Comparison of ENCODE assay signal across 8 mouse cellular contexts in genomic region chr4:62524651-62525488, GRCm38 (mm10). TPM values are rescaled to one million over a fixed set of nuclear protein-coding genes. Genes with fewer than 3 reads are reported as not detected.
DNase-seq lines count a peak whose midpoint lies in the region; ATAC-seq and TF ChIP-seq lines count a peak whose summit lies in the region.

Gene Pole3, minus strand, starts transcription at chr4:62525068.
Gene 4933430I17Rik, plus strand, starts transcription at chr4:62525369.

- H3K4me1 ChIP-seq in bone marrow macrophage, adult 2 months (ENCODE audit: control insufficient read depth, insufficient read depth, low read length): 0 out of 2 replicates have a peak, but pooled peaks cover 5% of the 10 kb centered on the region
- H3K4me1 ChIP-seq in embryonic fibroblast, embryonic 13.5 days (ENCODE audit: control insufficient read depth, insufficient read depth, low read length): peaks cover 3% of the 10 kb centered on the region; the same call in 1 of the 2 replicates
- peaks cover 14% of the 10 kb centered on the region for H3K4me1 ChIP-seq in heart, embryonic 10.5 days
- H3K4me1 ChIP-seq in kidney, embryonic 15.5 days: peaks cover 19% of the 10 kb centered on the region

- H3K27ac ChIP-seq in bone marrow macrophage, adult 2 months (ENCODE audit: insufficient read depth, low read depth, low read length): peak within 1 kb of the TSS; percentile 97
- H3K27ac ChIP-seq in embryonic fibroblast, embryonic 13.5 days (ENCODE audit: insufficient read depth, low read length): peak within 1 kb of the TSS; percentile 98
- H3K27ac ChIP-seq in heart, embryonic 10.5 days: peak within 1 kb of the TSS; percentile 96
- H3K27ac ChIP-seq in kidney, embryonic 15.5 days: peak within 1 kb of the TSS; percentile 98

- peak within 1 kb of the TSS; percentile 88 for H3K4me2 ChIP-seq in kidney, embryonic 15.5 days

- H3K36me3 ChIP-seq in heart, embryonic 10.5 days: peaks cover 18% of the 10 kb centered on the region
- peaks cover 20% of the 10 kb centered on the region for H3K36me3 ChIP-seq in kidney, embryonic 15.5 days

- peak within 1 kb of the TSS; percentile 98 for H3K4me3 ChIP-seq in bone marrow macrophage, adult 2 months (ENCODE audit: insufficient read depth, low read length)
- peak within 1 kb of the TSS; percentile 69 for H3K4me3 ChIP-seq in embryonic fibroblast, embryonic 13.5 days (ENCODE audit: insufficient read depth, low read length)
- H3K4me3 ChIP-seq in heart, embryonic 10.5 days: peak within 1 kb of the TSS; percentile 94
- H3K4me3 ChIP-seq in kidney, embryonic 15.5 days (replicated peaks): peak within 1 kb of the TSS; percentile 78

- peak; percentile 98 for ATAC-seq in kidney, embryonic 15.5 days (replicated peaks; ENCODE audit: low FRiP score)
- ATAC-seq in monocyte, adult 5-6 weeks (replicated peaks; ENCODE audit: insufficient number of reproducible peaks, low FRiP score, low TSS enrichment, poor library complexity, severe bottlenecking): peak; percentile 97

- H3K9me3 ChIP-seq in heart, embryonic 10.5 days: no peaks in the 10 kb centered on the region
- H3K9me3 ChIP-seq in kidney, embryonic 15.5 days (replicated peaks): no peaks in the 10 kb centered on the region

- WGBS in heart, embryonic 10.5 days: under 1% methylated on average over 59 of the region's 59 CpGs
- WGBS in kidney, embryonic 15.5 days: under 1% methylated on average over 59 of the region's 59 CpGs

- no peak for TF ChIP-seq POLR2A in bone marrow macrophage, adult 2 months (IDR thresholded peaks at IDR 0.05; ENCODE audit: borderline replicate concordance, low read depth, low read length)
- peak; percentile 49; the same call in 1 of the 2 replicates for TF ChIP-seq POLR2A in embryonic fibroblast, embryonic 13.5 days (IDR thresholded peaks at IDR 0.05; ENCODE audit: low read depth, low read length)

- H3K9ac ChIP-seq in kidney, embryonic 15.5 days: peak within 1 kb of the TSS; percentile 70

- DNase-seq in A20 (ENCODE audit: low read depth, low spot score): peak; percentile 93
- peak; percentile 99 for DNase-seq in heart, embryonic 10.5 days (ENCODE audit: low spot score)
- DNase-seq in liver: peak; percentile 96
- peak; percentile 95 to 97 for DNase-seq in spleen, postnatal 4 days (ENCODE audit: low spot score in 2 of 2)

- no peak for TF ChIP-seq CTCF in bone marrow macrophage, adult 2 months (IDR thresholded peaks at IDR 0.05; ENCODE audit: low read depth, low read length)
- no peak for TF ChIP-seq CTCF in embryonic fibroblast, embryonic 13.5 days (IDR thresholded peaks at IDR 0.05; ENCODE audit: borderline replicate concordance, insufficient read depth, low read length)

- H3K27me3 ChIP-seq in heart, embryonic 10.5 days (ENCODE audit: insufficient read depth, poor library complexity, severe bottlenecking): no peaks in the 10 kb centered on the region
- no peaks in the 10 kb centered on the region for H3K27me3 ChIP-seq in kidney, embryonic 15.5 days

RNA-seq across cellular contexts. Expression of gene Pole3, which starts in this region (rescaled TPM):
- polyA plus RNA-seq in bone marrow macrophage, adult 2 months (2012; ENCODE audit: insufficient read depth, insufficient read length, missing spikeins): 32.2 and 33.8 TPM in 2 replicates
- polyA plus RNA-seq in embryonic fibroblast, embryonic 13.5 days (2011; ENCODE audit: insufficient read length, low read depth, missing spikeins): 39.7 and 40.7 TPM in 2 replicates
- polyA plus RNA-seq in heart, embryonic 10.5 days (2016; fragmentation: Nextera tagmentation; extraction: Ambion mirVana): 72.1 and 87.4 TPM in 2 replicates
- polyA plus RNA-seq in kidney, embryonic 15.5 days (2015; fragmentation: Nextera tagmentation; extraction: Ambion mirVana): 94.0 and 100 TPM in 2 replicates
- 17.8 to 18.8 TPM (median 18.0 TPM) in 3 replicates for total RNA-seq in monocyte, adult 5-6 weeks (2017)

RNA-seq across cellular contexts. Expression of gene 4933430I17Rik, which starts in this region (rescaled TPM):
- polyA plus RNA-seq in bone marrow macrophage, adult 2 months (2012; ENCODE audit: insufficient read depth, insufficient read length, missing spikeins): 0.60 TPM in 1 of 2 replicates, not detected in the other
- 0.39 TPM in 1 of 2 replicates, not detected in the other for polyA plus RNA-seq in embryonic fibroblast, embryonic 13.5 days (2011; ENCODE audit: insufficient read length, low read depth, missing spikeins)
- polyA plus RNA-seq in heart, embryonic 10.5 days (2016; fragmentation: Nextera tagmentation; extraction: Ambion mirVana): 0.36 and 0.49 TPM in 2 replicates
- 0.47 and 0.57 TPM in 2 replicates for polyA plus RNA-seq in kidney, embryonic 15.5 days (2015; fragmentation: Nextera tagmentation; extraction: Ambion mirVana)
- 0.19 TPM in 1 of 3 replicates, not detected in the others for total RNA-seq in monocyte, adult 5-6 weeks (2017)

Comparison
In these comparisons a context has a peak if more than half of its experiments do, and no peak if none do; other contexts are left out.
1. Peak in every context shown above with its lines: DNase-seq, ATAC-seq, H3K4me3 ChIP-seq and H3K27ac ChIP-seq.